Mouse (Mus musculus) B cell, adult 2 months (primary cell): ENCODE results near the gene Smoc1.

Experiments used
- DNase-seq, 2 experiments: peaks; one replicate each; pipeline ENCODE4 v3.0.0; 2022

Gene Smoc1

GRCm38 (mm10) chr12:81026277-81026994 is at the start of gene Smoc1:
Gene Smoc1, plus strand, starts transcription at chr12:81026808.
- no peak for DNase-seq

- peak; percentile 88 to 89 for DNase-seq
These were observed 44.3 kb upstream of the Smoc1 start for GRCm38 (mm10) chr12:80982326-80982725.

- no peak for DNase-seq
These were observed 42.9 kb upstream of the Smoc1 start for GRCm38 (mm10) chr12:80983695-80984094.

GRCm38 (mm10) chr12:80986628-80987027 is 40.0 kb upstream of the Smoc1 start:
- no peak for DNase-seq

- no peak for DNase-seq
These were observed 38.3 kb upstream of the Smoc1 start for GRCm38 (mm10) chr12:80988286-80988685.

GRCm38 (mm10) chr12:80990901-80991445 is 35.6 kb upstream of the Smoc1 start:
- no peak for DNase-seq

GRCm38 (mm10) chr12:80991806-80992205 is 34.8 kb upstream of the Smoc1 start:
- DNase-seq = peak; percentile 64 to 68

GRCm38 (mm10) chr12:80992540-80993122 is 34.0 kb upstream of the Smoc1 start:
- peak in 1 of 2 experiments; percentile 25 for DNase-seq

- DNase-seq = no peak
These were observed 32.8 kb upstream of the Smoc1 start for GRCm38 (mm10) chr12:80993773-80994172.

GRCm38 (mm10) chr12:80995326-80995725 is 31.3 kb upstream of the Smoc1 start:
- no peak for DNase-seq

GRCm38 (mm10) chr12:80997652-80998051 is 29.0 kb upstream of the Smoc1 start:
- no peak for DNase-seq

- peak; percentile 54 to 61 for DNase-seq
These were observed 27.9 kb upstream of the Smoc1 start for GRCm38 (mm10) chr12:80998528-80999221.

GRCm38 (mm10) chr12:81000924-81001323 is 25.7 kb upstream of the Smoc1 start:
- no peak for DNase-seq

GRCm38 (mm10) chr12:81002841-81003635 is 23.6 kb upstream of the Smoc1 start:
- no peak for DNase-seq

- DNase-seq = no peak
These were observed 16.8 kb upstream of the Smoc1 start for GRCm38 (mm10) chr12:81009813-81010212.

GRCm38 (mm10) chr12:81011994-81012393 is 14.6 kb upstream of the Smoc1 start:
- DNase-seq = no peak

GRCm38 (mm10) chr12:81013496-81013895 is 13.1 kb upstream of the Smoc1 start:
- no peak for DNase-seq

GRCm38 (mm10) chr12:81017624-81018023 is 9.0 kb upstream of the Smoc1 start:
- no peak for DNase-seq

GRCm38 (mm10) chr12:81018516-81019279 is 7.9 kb upstream of the Smoc1 start:
- DNase-seq = no peak

GRCm38 (mm10) chr12:81019280-81019935 is 7.2 kb upstream of the Smoc1 start:
- no peak for DNase-seq

- no peak for DNase-seq
These were observed 2.2 kb upstream of the Smoc1 start for GRCm38 (mm10) chr12:81024407-81024806.
